Mouse (Mus musculus): Measurements from ENCODE around the gene 5330417C22Rik. TPM values are rescaled to one million over a fixed set of nuclear protein-coding genes. Genes with fewer than 3 reads are reported as not detected.

5330417C22Rik gene
- total and polyA plus RNA-seq, 3 experiments: 0.08 to 0.31 TPM; not detected in 1

DNA sequence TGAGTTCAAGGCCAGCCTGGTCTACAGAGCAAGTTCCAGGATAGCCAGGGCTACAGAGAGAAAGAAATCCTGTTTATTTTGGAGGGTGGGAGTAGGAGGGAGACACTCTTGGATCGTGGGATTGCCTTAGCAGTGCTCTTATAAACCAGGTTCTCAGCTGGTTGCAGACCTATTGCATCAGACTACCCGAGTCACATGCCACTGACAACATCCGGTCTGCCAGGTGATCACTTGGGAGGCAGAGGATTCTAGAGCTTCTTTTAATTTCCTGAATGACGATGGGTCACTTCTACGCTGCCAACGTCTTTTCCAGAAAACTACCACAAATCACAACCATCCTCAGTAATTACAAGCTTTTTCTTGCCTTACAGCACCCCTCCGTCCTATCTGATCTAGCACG lies 92.3 kb downstream of the 5330417C22Rik start:
- peak; percentile 93 for DNase-seq (ENCODE audit: low read depth, low spot score)
- no peaks in the 10 kb centered on the region for H3K9me3 ChIP-seq (replicated peaks; ENCODE audit: insufficient read depth, low read length)
- H3K4me1 ChIP-seq (ENCODE audit: control insufficient read depth in 1 of 2, insufficient read depth in 2 of 2, low read length in 2 of 2): peaks cover 18 to 29% of the 10 kb centered on the region in 2 experiments
- peak overlapping the region; percentile 71 for H3K9ac ChIP-seq (ENCODE audit: control insufficient read depth, low read depth, low read length, poor library complexity, severe bottlenecking)
- H3K27me3 ChIP-seq (ENCODE audit: control insufficient read depth in 1 of 2, insufficient read depth in 2 of 2, low read length in 2 of 2): peaks cover 3 to 6% of the 10 kb centered on the region in 2 experiments; a peak in 1 of 4 replicates
- peaks cover 57% of the 10 kb centered on the region for H3K79me2 ChIP-seq (ENCODE audit: control insufficient read depth, insufficient read depth, low read length, poor library complexity)
- H3K36me3 ChIP-seq (ENCODE audit: control insufficient read depth in 1 of 2, insufficient read depth in 2 of 2, low read length in 2 of 2): peaks cover 32 to 39% of the 10 kb centered on the region in 2 experiments
- H3K27ac ChIP-seq (ENCODE audit: control insufficient read depth, low read depth, low read length): peak overlapping the region; percentile 97
- peak overlapping the region; percentile 61 to 92 for H3K4me3 ChIP-seq (ENCODE audit: control insufficient read depth in 1 of 2, insufficient read depth in 1 of 2, low read depth in 2 of 2, low read length in 2 of 2)
- TF ChIP-seq MAZ (IDR thresholded peaks at IDR 0.05; ENCODE audit: low read depth, low read length) (no peak), SMC3 (IDR thresholded peaks at IDR 0.05; ENCODE audit: low read depth, low read length) (no peak), KAT2A (conservative IDR thresholded peaks at IDR 0.05; ENCODE audit: low read depth, low read length) (peak; percentile 73), TAL1 (IDR thresholded peaks at IDR 0.05; ENCODE audit: low read length) (no peak), JUND (IDR thresholded peaks at IDR 0.05; ENCODE audit: low read depth, low read length) (peak; percentile 79; the same call in 1 of the 2 replicates), NRF1 (IDR thresholded peaks at IDR 0.05; ENCODE audit: insufficient read depth, low read depth, low read length, poor library complexity, severe bottlenecking) (0 out of 2 replicates have a peak, but pooled peaks have one; percentile 22), MEF2A (IDR thresholded peaks at IDR 0.05; ENCODE audit: extremely low read depth, insufficient replicate concordance, low read depth, low read length, poor library complexity, severe bottlenecking) (no peak), E2F4 (IDR thresholded peaks at IDR 0.05; ENCODE audit: borderline replicate concordance, low read depth, low read length) (no peak), GABPA (IDR thresholded peaks at IDR 0.05; ENCODE audit: low read depth, low read length) (no peak), RCOR1 (IDR thresholded peaks at IDR 0.05; ENCODE audit: low read depth, low read length) (no peak), CHD1 (IDR thresholded peaks at IDR 0.05; ENCODE audit: low read depth, low read length) (no peak; the same call in 1 of the 2 replicates), BHLHE40 (IDR thresholded peaks at IDR 0.05; ENCODE audit: borderline replicate concordance, low read depth, low read length) (peak; percentile 82; the same call in 1 of the 2 replicates), GATA1 (IDR thresholded peaks at IDR 0.05; ENCODE audit: low read depth, low read length) (no peak), HCFC1 (IDR thresholded peaks at IDR 0.05; ENCODE audit: low read depth, low read length) (peak; percentile 84), ETS1 (IDR thresholded peaks at IDR 0.05; ENCODE audit: low read depth, low read length) (peak; percentile 97), ZKSCAN1 (IDR thresholded peaks at IDR 0.05; ENCODE audit: low read depth, low read length) (no peak), EP300 (IDR thresholded peaks at IDR 0.05; ENCODE audit: low read depth in 1 of 2, low read length in 2 of 2) (peak; percentile 20 to 77; a peak in 3 of 4 replicates), MYB (IDR thresholded peaks at IDR 0.05; ENCODE audit: low read depth, low read length) (no peak), NELFE (IDR thresholded peaks at IDR 0.05; ENCODE audit: low read depth, low read length) (peak; percentile 60), ZC3H11A (IDR thresholded peaks at IDR 0.05; ENCODE audit: low read depth, low read length) (0 out of 2 replicates have a peak, but pooled peaks have one; percentile 4), TCF12 (IDR thresholded peaks at IDR 0.05; ENCODE audit: low read depth, low read length) (peak; percentile 66), MAFK (IDR thresholded peaks at IDR 0.05; ENCODE audit: borderline replicate concordance, low read depth, low read length) (no peak; the same call in 1 of the 2 replicates), MYC (IDR thresholded peaks at IDR 0.05; ENCODE audit: low read depth, low read length) (peak; percentile 98), POLR2AphosphoS2 (IDR thresholded peaks at IDR 0.05; ENCODE audit: low read length) (peak; percentile 84; the same call in 1 of the 2 replicates), ELF1 (IDR thresholded peaks at IDR 0.05; ENCODE audit: low read depth, low read length) (peak; percentile 60), UBTF (IDR thresholded peaks at IDR 0.05; ENCODE audit: borderline replicate concordance, insufficient read depth, low read depth, low read length) (no peak), USF2 (IDR thresholded peaks at IDR 0.05; ENCODE audit: borderline replicate concordance in 1 of 2, insufficient read depth in 1 of 2, low read depth in 1 of 2, low read length in 2 of 2) (peak; percentile 58 to 90; a peak in 3 of 4 replicates), POLR2A (IDR thresholded peaks at IDR 0.05; ENCODE audit: control insufficient read depth in 1 of 2, insufficient read depth in 1 of 2, low read depth in 1 of 2, low read length in 2 of 2, poor library complexity in 1 of 2) (peak; percentile 49 to 76; a peak in 3 of 4 replicates), CTCF (IDR thresholded peaks at IDR 0.05 in 2 of 3, conservative IDR thresholded peaks at IDR 0.05 in 1 of 3; ENCODE audit: control insufficient read depth in 1 of 3, insufficient read depth in 1 of 3, low read depth in 2 of 3, low read length in 3 of 3, poor library complexity in 1 of 3, severe bottlenecking in 1 of 3) (no peak), POLR2AphosphoS5 (IDR thresholded peaks at IDR 0.05; ENCODE audit: borderline replicate concordance, low read depth, low read length) (no peak), ZMIZ1 (IDR thresholded peaks at IDR 0.05; ENCODE audit: low read depth, low read length) (peak; percentile 78; the same call in 1 of the 2 replicates), RAD21 (IDR thresholded peaks at IDR 0.05; ENCODE audit: low read depth, low read length) (no peak), SIN3A (IDR thresholded peaks at IDR 0.05; ENCODE audit: low read length) (peak; percentile 99), USF1 (IDR thresholded peaks at IDR 0.05; ENCODE audit: low read depth, low read length) (peak; percentile 97), TBP (IDR thresholded peaks at IDR 0.05; ENCODE audit: low read depth, low read length) (peak; percentile 93), ZNF384 (IDR thresholded peaks at IDR 0.05; ENCODE audit: low read depth, low read length) (no peak)

All from MEL (cell line).